Mouse (Mus musculus) urinary bladder, postnatal 10 days (tissue): Measurements from ENCODE around the gene Nfx1.

Source experiments
- DNase-seq: peaks from one replicate; pipeline ENCODE4 v3.0.0; 2022; ENCODE audit warnings: low spot score

The Nfx1 gene

DNA sequence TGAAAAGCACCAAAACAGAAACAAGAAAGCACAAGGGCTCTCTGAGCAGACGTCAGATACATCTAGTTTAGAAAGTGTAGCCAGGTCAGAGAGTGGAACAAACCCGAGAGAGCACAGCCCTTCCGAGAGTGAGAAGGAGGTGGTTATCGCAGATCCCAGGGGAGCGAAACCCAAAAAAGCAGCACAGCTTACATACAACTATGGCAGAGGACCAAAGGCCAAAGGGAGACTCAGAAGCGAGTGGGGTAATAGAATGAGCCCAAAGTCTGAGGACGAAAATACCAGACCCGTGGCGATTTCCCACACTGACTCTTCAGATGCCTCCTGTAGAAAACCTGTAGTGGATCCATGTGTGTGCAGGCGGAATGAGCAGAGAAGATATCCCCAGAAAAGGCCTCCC lies 5.9 kb downstream of the Nfx1 start:
- no peak for DNase-seq

GRCm38 (mm10) chr4:40979430-40979829 lies 8.7 kb downstream of the Nfx1 start:
- no peak for DNase-seq

DNA sequence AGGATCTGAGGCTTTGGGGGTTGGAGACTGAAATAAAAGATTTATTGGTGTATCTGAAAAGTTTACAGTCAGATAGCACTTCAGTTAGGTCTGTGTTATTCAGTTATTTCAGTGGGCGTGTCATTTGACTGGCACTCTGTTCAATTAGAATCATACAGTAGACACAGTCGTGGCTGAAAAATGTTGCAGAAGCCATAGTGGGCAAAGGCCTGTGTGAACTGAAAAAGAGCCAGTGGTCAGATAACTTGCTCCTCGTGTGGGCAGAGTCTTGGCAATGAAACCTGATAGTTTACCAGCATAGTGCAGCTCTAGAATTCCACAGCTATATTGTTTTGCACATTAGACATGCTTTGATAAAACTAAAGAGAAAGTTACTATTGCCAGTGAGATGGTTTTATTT lies 11.8 kb downstream of the Nfx1 start:
- no peak for DNase-seq

DNA sequence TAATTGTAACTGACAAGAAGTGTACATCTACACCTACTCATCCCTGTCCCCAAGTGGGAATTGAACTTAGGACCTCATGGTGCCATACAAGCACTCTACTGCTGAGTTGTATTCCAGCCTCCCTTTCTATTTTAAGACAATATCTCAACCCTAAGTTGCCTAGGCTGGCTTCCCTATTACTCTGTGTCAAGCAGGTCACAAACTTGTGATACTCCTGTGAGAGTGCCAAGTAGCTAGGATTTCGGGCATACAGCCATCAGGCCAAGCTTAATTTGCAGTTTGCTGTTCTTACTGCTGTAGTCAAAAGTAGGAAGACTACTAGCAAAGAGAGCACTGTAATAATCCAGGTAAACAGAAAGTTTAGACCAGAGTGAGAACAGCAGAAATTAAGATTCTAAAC lies 13.0 kb downstream of the Nfx1 start:
- DNase-seq: no peak

GRCm38 (mm10) chr4:40989633-40990032 lies 18.9 kb downstream of the Nfx1 start:
- DNase-seq: no peak

- DNase-seq: no peak
Measured at GRCm38 (mm10) chr4:40996302-40996701, 25.6 kb downstream of the Nfx1 start.

DNA sequence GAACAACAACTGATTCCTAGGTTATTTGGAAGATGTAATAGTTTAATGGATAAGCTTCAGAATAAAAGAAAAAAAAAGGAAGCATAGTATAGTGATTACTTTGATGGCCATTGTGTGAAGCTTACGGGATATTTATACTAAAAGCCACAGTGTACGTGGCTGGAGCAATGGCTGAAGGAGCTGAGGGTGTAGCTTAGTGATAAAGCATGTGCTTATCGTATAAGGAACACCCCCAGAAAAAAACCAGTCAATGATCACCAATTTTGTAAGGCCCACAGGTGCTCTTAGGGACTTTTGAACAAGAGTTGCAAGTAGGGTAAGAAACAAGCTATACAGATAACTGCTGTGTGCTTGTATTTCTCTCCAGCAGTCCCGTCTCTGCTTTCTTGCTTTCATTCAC lies 27.2 kb downstream of the Nfx1 start:
- DNase-seq: no peak

DNA sequence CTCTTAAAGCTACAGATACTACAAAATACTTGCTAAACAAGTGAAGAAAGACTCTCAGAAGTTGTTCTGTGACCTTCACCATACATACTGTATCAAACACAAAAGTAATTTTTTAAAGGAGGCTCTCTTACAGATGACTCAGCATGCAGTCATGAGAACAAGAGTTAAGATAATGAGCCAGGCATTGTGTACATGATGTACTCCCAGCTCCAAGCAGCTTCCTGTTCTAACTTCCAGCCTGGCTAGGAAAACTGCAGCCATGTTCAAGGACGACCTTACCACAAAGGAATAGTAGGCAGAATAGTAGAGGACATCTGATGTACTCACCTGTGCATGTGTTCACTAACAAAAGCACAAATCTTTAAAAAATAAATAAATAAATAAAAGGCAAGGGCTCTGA lies 29.6 kb downstream of the Nfx1 start:
- no peak for DNase-seq

- no peak for DNase-seq
Measured at GRCm38 (mm10) chr4:41000842-41001639, 30.3 kb downstream of the Nfx1 start.

DNA sequence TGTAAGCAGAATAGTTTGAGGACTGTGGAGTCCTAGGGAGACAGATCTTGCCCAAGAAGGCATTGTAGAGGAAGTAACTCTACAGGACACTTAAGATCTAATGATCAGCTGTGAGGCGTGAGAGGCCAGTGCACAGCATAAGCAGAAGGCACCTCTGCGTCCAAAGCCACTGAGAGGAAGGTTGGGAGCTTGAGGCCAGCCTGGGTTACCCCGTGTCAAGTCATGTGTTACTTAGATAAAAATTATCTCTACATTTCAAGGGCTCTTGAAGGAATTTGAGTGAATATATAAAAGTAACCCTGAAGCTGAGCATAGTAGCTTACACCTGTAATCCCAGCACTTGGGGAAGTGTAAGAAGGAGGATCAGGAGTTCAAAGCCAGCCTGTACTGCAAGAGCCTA lies 42.6 kb downstream of the Nfx1 start:
- no peak for DNase-seq

DNA sequence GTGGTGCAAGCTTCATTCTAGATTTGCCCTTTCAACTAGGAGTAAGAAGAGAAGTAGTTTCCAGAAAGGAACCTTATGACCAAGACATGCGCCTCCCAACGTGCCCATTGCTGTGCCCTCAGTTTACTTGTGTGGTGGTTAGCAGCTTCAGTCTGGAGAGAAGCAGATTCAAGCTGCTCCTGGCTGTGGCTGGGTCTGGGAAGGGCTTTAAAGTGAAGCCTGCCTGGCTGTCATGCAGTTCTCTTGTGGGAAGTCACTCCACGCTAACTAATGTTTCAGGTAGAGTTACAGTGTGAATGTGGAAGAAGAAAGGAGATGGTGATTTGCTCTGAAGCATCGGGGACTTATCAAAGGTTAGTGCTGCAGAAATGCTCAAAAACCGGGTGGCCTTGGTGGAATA lies 45.1 kb downstream of the Nfx1 start:
- no peak for DNase-seq

DNA sequence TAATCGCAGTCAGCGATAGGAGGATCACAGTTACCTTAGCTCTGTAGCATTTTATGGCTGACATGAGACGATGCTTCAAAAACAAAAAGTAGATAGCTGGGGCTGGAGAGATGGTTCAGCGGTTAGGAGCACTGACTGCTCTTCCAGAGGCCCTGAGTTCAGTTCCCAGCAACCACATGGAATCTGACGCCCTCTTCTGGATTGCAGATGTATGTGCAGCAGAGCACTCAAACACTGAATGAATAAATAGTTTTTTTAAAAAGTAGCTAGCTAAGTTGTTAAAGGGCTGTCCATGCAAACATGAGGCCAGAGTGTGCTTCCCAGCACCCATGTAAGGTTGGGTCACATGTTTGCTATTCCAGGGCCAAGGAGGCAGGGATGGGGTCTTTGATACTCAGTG lies 50.4 kb downstream of the Nfx1 start:
- no peak for DNase-seq

DNA sequence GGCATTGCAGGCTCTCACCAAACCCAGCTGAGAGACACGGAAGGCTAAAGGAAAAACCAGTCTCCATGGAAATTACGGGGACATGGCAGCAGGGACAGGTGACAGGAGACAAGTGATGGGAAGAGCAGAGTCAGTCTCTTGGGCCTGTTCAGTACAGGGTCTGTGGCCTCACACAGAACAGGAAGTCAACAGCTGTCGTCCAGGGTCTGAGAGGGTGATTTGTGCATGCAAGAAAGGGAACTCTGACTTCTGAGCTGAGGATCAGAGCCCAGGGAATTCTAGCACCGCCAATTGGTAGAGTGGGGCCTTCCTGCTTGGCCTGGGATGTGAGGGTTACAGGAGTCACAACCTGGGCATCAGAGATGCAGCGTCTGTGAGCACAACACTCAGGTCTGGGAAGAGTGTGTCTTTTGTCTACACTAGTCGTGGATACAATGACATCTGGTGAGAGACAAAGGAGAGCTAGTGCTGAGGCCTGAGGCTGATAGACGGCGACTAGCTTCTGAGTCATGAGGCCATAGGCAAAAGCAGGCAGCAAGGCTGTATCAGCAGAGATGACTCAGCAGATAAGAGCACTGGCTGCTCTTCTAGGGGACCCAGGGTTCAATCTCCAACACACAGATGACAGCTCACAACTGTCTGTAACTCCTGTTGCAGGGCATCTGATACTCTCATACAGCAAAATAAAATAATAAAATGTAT lies 55.5 kb downstream of the Nfx1 start:
- no peak for DNase-seq

- no peak for DNase-seq
Measured at GRCm38 (mm10) chr4:41027872-41028271, 57.2 kb downstream of the Nfx1 start.

- DNase-seq: no peak
Measured at GRCm38 (mm10) chr4:41028272-41028671, 57.6 kb downstream of the Nfx1 start.

DNA sequence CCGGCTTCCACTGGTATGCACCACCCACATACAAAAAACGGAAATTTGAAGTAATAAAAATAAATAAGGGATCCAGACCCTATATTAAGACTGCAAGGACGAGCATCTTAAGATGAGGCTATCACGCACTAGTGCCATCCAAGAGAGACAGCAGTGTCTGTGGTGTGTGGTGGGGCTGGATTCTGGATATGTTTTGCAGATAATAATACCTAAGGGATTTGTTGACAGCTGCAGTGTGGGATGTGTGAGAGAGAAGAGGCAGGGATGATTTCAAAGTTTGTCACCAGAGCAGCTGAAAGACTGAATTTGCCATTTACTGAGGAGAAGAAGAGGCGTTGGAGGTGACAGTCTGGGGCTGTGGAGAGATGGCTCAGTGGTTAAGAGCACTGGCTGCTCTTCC lies 58.7 kb downstream of the Nfx1 start:
- no peak for DNase-seq

- DNase-seq: no peak
Measured at GRCm38 (mm10) chr4:41031242-41031641, 60.5 kb downstream of the Nfx1 start.

- no peak for DNase-seq
Measured at GRCm38 (mm10) chr4:41037942-41038341, 67.2 kb downstream of the Nfx1 start.

GRCm38 (mm10) chr4:41040983-41041382 lies 70.3 kb downstream of the Nfx1 start:
- no peak for DNase-seq

GRCm38 (mm10) chr4:41042880-41043279 lies 72.2 kb downstream of the Nfx1 start:
- DNase-seq: no peak

DNA sequence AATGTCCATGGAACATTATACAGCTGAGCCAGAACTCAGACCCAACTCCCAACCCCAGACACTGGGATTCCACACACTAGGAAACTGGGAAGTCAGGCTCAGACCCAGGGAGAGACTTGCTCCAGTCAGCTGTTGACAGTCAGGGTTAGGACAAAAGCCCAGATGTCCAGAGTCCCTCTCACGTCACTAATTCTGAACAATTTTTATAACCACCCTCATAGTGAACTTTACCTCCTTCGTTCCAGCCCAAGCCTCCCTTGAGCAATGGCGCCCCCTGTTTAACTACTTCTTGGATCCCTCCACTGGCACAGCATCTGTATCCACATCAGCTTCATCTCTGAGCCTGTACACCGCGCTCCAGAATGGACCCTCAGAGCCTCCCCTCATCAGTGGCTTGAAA lies 73.3 kb downstream of the Nfx1 start:
- DNase-seq: no peak

DNA sequence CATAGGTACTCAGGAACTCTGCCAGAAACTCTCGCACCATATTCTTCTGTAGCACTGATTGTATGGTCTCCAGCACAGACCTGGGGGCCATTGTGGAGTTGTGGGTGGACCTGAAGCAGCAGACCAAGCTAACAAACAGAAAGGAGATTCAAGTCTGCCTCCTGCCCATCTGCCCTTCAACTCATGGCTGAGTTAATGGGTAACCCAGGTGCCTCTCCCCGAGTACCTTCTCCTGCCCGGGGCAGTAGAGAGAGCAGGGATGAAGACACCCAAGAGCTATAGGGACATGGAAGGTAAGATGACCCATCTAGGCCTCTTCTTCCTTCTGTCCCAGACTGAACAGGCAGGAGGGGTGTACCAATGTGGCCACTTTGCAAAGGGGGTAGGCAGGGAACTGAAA lies 74.6 kb downstream of the Nfx1 start:
- no peak for DNase-seq

DNA sequence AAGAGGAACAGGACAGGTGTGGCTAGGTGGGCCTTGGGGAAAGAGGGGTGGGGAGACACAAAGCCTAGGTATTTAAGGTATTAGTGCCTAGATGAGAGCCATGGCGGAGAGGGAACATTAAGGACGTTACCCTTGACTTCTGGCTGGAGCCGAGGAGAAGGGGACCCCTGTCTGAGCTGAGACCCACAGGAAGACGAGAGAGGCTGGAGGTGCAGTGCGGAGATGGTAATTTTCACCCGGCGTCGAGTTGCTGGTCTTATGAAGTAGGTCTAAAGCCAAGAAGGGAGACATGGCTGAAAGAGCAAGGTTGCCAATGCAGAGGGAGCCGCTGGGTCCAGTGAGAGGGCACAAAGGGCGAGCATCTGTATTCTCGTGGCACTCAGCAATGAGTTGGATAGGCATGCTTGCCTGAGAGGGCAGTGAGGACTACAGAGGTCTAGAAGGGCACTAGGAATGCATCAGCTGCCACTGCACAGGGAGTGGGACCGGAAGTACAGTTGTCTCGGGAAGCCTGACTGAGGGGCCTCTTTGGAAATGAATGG lies 75.6 kb downstream of the Nfx1 start:
- no peak for DNase-seq
